Mouse (Mus musculus) limb, embryonic 14.5 days (tissue): ENCODE results near the gene Slc51a. TPM values are rescaled to one million over a fixed set of nuclear protein-coding genes. Genes with fewer than 3 reads are reported as not detected.

Source experiments
- ATAC-seq: fragments of 200-750 bp; cut with Nextera tagmentation; 2 replicates; pipeline ENCODE4 v1.8.0; 2017; ENCODE audit warnings: low read depth, moderate number of reproducible peaks, moderate TSS enrichment; ENCODE audit not compliant: low FRiP score
- DNase-seq: peaks from one replicate; pipeline ENCODE4 v3.0.0-alpha.2; 2015; ENCODE audit warnings: low spot score
- H3K27ac ChIP-seq: fragments of 300-500 bp; sonication (generic); replicated peaks from 2 replicates; pipeline ENCODE4 v1.5.1; 2014; ENCODE audit warnings: low read depth, mild to moderate bottlenecking, low read length, moderate library complexity, mixed read lengths
- H3K27me3 ChIP-seq: fragments of 300-500 bp; sonication (generic); 2 replicates; pipeline ENCODE4 v1.6.1; 2014; ENCODE audit warnings: low read length, mixed read lengths; ENCODE audit not compliant: control insufficient read depth, insufficient read depth
- H3K36me3 ChIP-seq: fragments of 300-500 bp; sonication (generic); 2 replicates; pipeline ENCODE4 v1.6.1; 2014; ENCODE audit warnings: mild to moderate bottlenecking, low read length, moderate library complexity, mixed read lengths; ENCODE audit not compliant: control insufficient read depth, insufficient read depth
- H3K4me1 ChIP-seq: fragments of 300-500 bp; sonication (generic); 2 replicates; pipeline ENCODE4 v1.6.1; 2014; ENCODE audit warnings: antibody characterized with exemption, low read length, mixed read lengths; ENCODE audit not compliant: control insufficient read depth, insufficient read depth
- H3K4me2 ChIP-seq: fragments of 300-500 bp; sonication (generic); replicated peaks from 2 replicates; pipeline ENCODE4 v1.6.1; 2014; ENCODE audit warnings: low read depth, mild to moderate bottlenecking, low read length, moderate library complexity; ENCODE audit not compliant: severe bottlenecking
- H3K4me3 ChIP-seq: fragments of 300-500 bp; sonication (generic); replicated peaks from 2 replicates; pipeline ENCODE4 v1.5.1; 2014; ENCODE audit warnings: low read length
- H3K9ac ChIP-seq: fragments of 300-500 bp; sonication (generic); 2 replicates; pipeline ENCODE4 v1.6.1; 2014; ENCODE audit warnings: mild to moderate bottlenecking, low read depth, low read length, moderate library complexity; ENCODE audit not compliant: severe bottlenecking
- H3K9me3 ChIP-seq: fragments of 300-500 bp; sonication (generic); 2 replicates; pipeline ENCODE4 v1.6.1; 2016; ENCODE audit warnings: low read length; ENCODE audit not compliant: control insufficient read depth
- POLR2A ChIP-seq: fragments of 200-500 bp; IDR thresholded peaks from 2 replicates; pipeline ENCODE4 v1.8.0; 2012; ENCODE audit warnings: inconsistent platforms, mild to moderate bottlenecking, moderate library complexity, borderline replicate concordance; ENCODE audit not compliant: insufficient read depth, insufficient read length; ENCODE audit errors: extremely low read depth
- WGBS: fragments of 180-500 bp; shearing (Covaris S2); extraction: QIAGEN DNeasy Blood & Tissue Kit; methylation state at CpG from one replicate; pipeline ENCODE4 v1.1.7; 2014; 5-methylcytosine and 5-hydroxymethylcytosine counted together
- polyA plus RNA-seq, 2 experiments: library from polyadenylated mRNA; depleted of rRNA in 1 of 2; stranded (reverse) in 1 of 2; unstranded in 1 of 2; fragments of >200 nt; fragmentation: Nextera tagmentation in 1 of 2; extraction: Ambion mirVana in 1 of 2; gene quantifications; 2 replicates each; pipeline versions ENCODE4 v1.2.1 to v1.2.3; 2012 to 2014

The Slc51a gene
- polyA plus RNA-seq (2012; rRNA removed) (0.08 and 0.10 TPM in 2 replicates), polyA plus RNA-seq (2014; fragmentation: Nextera tagmentation; extraction: Ambion mirVana) (0.22 and 0.30 TPM in 2 replicates)

DNA sequence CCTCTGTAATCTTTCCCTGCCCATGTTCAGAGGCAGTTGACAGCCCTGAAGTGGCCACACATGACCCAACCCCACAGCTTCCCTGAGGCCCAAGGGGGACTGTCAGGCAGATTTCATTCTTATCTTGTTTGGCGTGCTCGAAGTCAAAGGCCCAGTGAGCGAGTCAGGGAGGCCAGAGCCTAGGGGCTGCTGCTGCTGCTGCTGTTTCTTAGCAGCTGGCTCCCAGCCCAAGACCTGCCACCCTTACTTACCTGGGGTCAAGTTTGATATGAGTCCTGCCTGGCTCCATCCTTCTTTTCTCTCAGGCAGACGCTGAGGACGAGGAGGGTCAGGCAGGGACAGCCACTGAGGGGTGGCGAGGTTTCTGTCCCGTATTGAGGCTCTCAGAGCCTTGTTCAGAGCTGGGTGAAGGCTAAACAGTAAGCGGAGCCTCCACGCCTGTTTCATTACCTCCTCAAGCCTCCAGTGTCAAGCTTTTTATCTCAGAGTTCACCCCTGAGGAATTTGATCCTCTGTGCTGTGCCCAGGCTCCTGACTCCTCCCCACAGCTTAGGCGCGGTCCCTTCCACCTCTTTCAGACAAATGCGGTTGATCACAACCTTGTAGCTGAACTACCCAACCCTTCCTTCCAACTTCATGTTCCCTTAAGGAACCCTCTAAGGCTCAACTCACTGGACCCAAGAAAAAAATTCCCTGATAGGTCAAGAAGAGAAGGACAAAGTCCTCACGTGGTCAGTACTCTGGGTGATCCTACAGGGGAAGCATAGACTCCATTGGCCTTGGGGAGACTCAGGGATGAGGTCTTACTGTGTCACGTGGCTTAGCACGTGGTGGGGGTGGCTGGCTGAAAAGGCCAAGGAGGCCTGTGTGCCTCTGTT is at the start of gene Slc51a:
Gene Slc51a (minus strand): TSS at position 646 of the 878 bp plus-strand sequence.
- Histone ChIP-seq H3K27ac (no peak within 1 kb of the TSS), H3K9me3 (no peaks in the 10 kb centered on the region), H3K27me3 (no peaks in the 10 kb centered on the region), H3K9ac (no peak within 1 kb of the TSS), H3K4me3 (no peak within 1 kb of the TSS), H3K36me3 (no peaks in the 10 kb centered on the region), H3K4me1 (no peaks in the 10 kb centered on the region), H3K4me2 (no peak within 1 kb of the TSS)
- ATAC-seq (no peak), DNase-seq (no peak)
- no peak for TF ChIP-seq POLR2A
- 44% methylated on average over 15 of the region's 15 CpGs for WGBS

DNA sequence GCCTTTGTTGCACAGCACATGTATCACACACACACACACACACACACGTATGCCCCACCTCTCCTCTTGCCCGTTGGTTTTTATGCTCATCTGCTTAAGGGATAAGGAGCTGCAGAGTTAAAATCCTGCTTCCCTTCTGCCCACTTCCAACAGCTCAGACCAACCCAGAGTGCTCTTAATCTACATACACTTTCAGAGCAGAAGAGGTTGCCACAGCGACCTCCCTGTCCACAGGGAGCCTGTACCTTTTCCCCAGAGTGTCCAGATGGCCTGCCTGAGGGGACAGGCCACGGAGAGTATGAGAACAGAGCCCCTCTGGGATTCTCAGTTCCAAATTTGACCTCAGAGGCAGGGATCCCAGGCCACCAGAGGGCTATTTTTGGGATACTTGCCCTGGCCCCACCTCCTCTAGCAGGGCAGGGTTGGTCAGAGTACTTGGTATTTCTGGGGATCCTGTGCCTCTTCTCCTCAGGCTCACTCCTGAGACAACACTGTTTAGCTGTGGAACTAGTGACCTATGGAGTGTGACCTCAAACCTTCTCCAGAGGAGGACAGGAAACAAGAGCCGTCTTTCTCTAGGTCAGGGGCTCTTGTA is 47.6 kb upstream of the Slc51a start:
- no peaks in the 10 kb centered on the region for H3K27me3 ChIP-seq
- no peaks in the 10 kb centered on the region for H3K9me3 ChIP-seq
- WGBS, result 29% methylated on average over 5 of the region's 5 CpGs

DNA sequence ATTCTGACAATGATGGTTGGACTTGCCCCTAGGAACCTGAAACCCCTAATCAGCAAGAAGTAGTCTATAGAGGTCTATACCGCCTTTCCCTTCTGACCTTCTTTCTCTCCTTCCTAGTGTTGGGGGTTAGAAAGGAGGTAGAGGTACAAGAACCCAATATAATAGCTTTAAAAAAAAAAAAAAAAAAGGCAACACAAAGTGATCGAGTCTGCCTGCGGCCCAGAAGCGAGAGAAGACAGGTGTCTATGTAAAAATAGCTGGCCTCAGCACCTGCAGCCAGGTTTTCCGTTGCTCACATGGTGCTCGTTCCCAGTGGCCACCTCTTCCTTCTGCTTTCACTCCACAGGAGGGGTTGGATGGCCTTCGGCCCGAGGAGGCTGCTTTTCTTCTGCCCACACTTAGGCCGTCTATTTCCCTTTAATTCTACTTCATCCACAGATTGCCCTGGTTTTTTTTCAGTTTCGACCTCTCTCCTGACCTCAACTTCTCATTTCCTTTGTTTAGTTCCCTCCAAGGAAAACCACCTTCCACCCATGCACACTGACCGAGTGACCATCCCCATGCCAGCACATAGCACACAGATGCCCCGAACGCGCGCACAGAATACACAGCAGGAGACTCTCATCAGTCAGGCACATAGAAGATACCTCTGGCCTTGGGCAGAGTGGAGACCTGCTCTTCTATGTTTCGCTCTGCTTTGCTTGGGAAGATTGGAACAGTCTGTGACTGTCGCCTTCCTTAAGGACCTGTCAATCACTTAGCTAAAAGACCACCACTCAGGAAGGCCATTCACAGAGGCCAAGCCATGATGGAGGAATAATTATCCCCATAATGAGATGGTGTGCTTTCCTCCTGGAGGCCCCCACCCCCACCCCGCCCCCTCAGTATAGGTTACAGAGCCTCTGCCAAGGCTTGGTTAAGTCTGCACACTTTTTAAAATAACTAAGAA is 45.5 kb upstream of the Slc51a start:
- WGBS, result 66% methylated on average over 18 of the region's 18 CpGs
- no peak overlapping the region for H3K9ac ChIP-seq
- no peak overlapping the region for H3K27ac ChIP-seq
- H3K36me3 ChIP-seq, result no peaks in the 10 kb centered on the region
- no peaks in the 10 kb centered on the region for H3K27me3 ChIP-seq
- peaks cover 12% of the 10 kb centered on the region; the same call in 1 of the 2 replicates for H3K4me1 ChIP-seq
- DNase-seq (no peak), ATAC-seq (no peak)
- no peak overlapping the region for H3K4me3 ChIP-seq
- TF ChIP-seq POLR2A, result no peak
- H3K4me2 ChIP-seq, result no peak overlapping the region
- no peaks in the 10 kb centered on the region for H3K9me3 ChIP-seq

More for the DNA sequence above, 47.6 kb upstream of the Slc51a start:
- Histone ChIP-seq H3K27ac (no peak overlapping the region), H3K4me2 (no peak overlapping the region), H3K9ac (no peak overlapping the region), H3K4me1 (peaks cover 16% of the 10 kb centered on the region), H3K36me3 (no peaks in the 10 kb centered on the region), H3K4me3 (no peak overlapping the region)
- no peak for DNase-seq
- no peak for ATAC-seq
- no peak for TF ChIP-seq POLR2A

DNA sequence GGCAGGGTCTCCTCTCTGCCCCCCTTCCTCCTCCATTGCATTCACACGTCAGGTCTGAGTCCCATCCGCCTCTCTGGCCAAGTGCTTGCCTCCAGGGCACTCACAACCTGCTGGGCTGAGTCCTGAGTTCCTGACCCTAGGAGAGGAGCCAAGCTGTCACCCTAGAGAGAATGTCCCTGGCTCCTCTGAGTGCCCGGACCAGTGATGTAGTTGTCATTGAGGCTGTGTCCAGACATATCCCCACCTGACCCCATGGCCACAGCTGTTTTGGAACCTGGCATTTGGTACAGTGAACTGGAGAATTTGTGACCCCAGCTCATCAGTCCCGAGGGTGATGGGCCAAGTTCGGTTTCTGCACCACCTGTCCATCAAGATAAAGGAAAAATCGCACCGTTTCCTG is 39.2 kb upstream of the Slc51a start:
- Histone ChIP-seq H3K9ac (no peak overlapping the region), H3K36me3 (no peaks in the 10 kb centered on the region), H3K9me3 (no peaks in the 10 kb centered on the region), H3K4me3 (no peak overlapping the region), H3K4me2 (no peak overlapping the region), H3K4me1 (no peaks in the 10 kb centered on the region), H3K27me3 (no peaks in the 10 kb centered on the region), H3K27ac (no peak overlapping the region)
- no peak for DNase-seq
- ATAC-seq, result no peak
- TF ChIP-seq POLR2A, result no peak
- WGBS, result 64% methylated on average over 7 of the region's 7 CpGs

DNA sequence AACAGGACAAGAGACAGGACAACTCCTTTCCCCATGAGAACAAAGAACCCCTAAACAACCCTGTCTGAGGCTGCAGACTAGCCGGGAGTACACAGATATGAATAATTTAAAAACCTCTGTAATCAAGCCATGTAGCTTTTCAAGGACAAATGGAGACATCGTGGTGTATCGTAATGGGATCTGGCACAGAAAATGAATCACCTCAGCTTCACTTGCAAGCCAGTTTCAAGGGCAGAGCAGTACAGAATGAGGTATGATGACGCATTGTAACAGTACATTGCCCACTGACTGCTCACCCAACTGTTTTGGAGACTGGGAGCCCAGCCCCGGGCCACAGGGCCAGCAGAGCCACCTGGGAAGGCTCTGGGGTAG is 36.6 kb upstream of the Slc51a start:
- Histone ChIP-seq H3K4me3 (no peak overlapping the region), H3K27ac (no peak overlapping the region), H3K4me1 (no peaks in the 10 kb centered on the region), H3K36me3 (no peaks in the 10 kb centered on the region), H3K9ac (no peak overlapping the region), H3K27me3 (no peaks in the 10 kb centered on the region), H3K4me2 (no peak overlapping the region), H3K9me3 (no peaks in the 10 kb centered on the region)
- ATAC-seq, result no peak
- no peak for DNase-seq
- WGBS, result 82% methylated on average over 5 of the region's 5 CpGs
- TF ChIP-seq POLR2A, result no peak
